Mouse (Mus musculus): ENCODE results near the gene Rbm17.

- no peak for TF ChIP-seq CTCF (conservative IDR thresholded peaks at IDR 0.05; ENCODE audit: low read length)
- no peak for TF ChIP-seq NANOG (IDR thresholded peaks at IDR 0.05; ENCODE audit: borderline replicate concordance, low read length)
Measured at GRCm38 (mm10) chr2:11637115-11637514, 33.2 kb upstream of the Rbm17 start.

All from E14TG2a.4 (cell line).